Mouse (Mus musculus): ENCODE data around the gene Tmtc1.

Gene Tmtc1

GRCm38 (mm10) chr6:148234105-148234828 lies 209.9 kb downstream of the Tmtc1 start:
- no peak for DNase-seq

DNA sequence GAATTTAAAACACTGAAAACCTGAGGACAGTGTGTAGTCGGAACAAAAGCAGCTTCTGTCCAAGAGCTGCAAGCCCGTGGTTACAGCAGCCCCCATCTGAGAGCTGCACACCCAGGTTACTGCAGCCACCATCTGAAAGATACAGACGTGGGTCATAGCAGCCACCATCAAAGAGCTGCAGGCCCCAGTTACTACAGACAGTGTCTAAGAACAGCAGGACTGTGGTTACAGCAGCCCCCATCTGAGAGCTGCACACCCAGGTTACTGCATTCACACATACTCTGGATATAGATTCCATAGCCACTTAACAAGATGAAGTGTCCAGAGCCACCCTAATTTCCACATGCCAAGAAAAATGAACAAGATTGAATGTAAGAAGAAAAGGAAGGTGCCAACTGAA lies 216.6 kb downstream of the Tmtc1 start:
- DNase-seq, result no peak

- no peak for DNase-seq
These were observed 221.5 kb downstream of the Tmtc1 start for GRCm38 (mm10) chr6:148222686-148223085.

DNA sequence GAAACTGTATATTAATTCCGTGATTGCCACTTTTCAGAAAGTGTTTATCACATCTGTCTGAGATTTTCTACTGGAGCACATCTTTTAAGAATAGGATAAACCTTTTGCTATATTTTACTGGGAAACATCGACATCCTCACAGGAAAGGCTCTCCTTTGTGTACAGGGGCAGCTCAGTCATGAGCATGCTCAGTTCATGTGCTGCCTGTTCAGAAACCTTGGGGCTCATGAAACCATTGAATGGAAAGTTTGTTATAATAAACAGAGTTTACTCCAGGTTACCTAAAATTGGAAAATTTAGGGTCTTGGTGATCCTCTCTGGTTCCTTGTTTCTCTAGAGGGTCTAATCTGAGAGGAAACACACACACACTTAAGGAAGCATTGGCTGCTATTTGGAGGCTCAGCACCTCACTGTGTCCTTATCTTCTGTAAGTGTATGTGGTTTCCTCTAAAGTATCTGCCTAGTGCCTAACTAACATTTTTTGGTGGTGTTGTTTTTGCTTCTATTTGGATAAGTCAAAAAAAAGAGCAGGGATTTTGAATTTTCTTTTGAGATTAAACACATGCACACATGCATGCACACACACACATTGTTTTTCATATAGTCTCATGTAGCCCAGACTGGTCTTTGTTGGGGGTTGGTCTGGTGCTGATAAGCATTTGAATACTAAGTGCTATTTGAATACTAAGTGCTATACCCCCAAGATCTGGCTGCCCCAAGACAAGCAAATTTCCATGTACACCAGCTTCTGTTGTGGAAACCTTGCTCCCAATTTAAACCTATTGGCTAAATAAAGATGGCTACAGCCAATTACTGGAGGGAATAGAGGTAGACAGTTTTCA lies 225.7 kb downstream of the Tmtc1 start:
- DNase-seq, result no peak

DNA sequence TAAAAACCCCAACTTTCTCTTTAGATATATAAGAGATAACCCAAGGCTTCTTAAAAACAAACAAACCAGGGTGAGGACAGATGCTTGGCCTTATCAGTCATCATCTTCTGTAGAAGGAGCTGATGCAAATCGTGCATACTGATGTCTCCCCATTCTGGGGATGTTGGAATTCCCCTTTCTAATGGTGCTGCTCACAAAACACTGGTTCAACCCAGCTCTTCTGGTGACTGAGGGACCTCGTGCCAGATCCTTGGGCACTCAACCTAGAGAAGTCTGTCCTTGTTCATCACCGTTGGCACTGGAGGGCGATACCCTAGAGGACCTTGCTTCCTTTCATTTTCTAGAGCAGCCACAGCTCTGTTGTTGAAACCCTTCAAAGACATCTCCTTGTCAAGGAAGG lies 227.4 kb downstream of the Tmtc1 start:
- no peak for DNase-seq

DNA sequence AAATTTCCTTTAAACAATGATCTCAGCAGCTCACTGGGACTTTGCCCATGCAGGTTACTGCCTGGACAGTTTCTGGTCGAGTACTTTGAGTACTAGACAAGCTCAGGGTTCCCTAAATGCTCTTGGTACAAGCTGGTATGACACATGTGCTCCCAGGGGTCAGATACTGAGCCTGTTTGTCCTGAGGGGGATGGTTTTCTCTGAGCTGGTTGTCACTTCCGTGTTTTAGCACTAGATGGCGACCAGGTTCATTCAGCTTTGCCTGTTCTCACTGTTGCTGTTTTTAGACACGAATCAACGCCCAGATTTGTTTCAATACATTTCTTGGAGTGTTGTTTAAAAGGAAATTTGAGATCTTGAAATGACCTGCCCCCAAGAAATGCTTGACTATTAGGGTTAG lies 229.4 kb downstream of the Tmtc1 start:
- DNase-seq, result peak; percentile 63

GRCm38 (mm10) chr6:148211897-148212680 lies 232.1 kb downstream of the Tmtc1 start, which contains the start of gene Ergic2:
Ergic2 (minus strand) TSS chr6:148212374.
- DNase-seq, result peak; percentile 90

GRCm38 (mm10) chr6:148211391-148211876 lies 232.8 kb downstream of the Tmtc1 start:
- no peak for DNase-seq

GRCm38 (mm10) chr6:148207522-148207921 lies 236.7 kb downstream of the Tmtc1 start:
- no peak for DNase-seq

DNA sequence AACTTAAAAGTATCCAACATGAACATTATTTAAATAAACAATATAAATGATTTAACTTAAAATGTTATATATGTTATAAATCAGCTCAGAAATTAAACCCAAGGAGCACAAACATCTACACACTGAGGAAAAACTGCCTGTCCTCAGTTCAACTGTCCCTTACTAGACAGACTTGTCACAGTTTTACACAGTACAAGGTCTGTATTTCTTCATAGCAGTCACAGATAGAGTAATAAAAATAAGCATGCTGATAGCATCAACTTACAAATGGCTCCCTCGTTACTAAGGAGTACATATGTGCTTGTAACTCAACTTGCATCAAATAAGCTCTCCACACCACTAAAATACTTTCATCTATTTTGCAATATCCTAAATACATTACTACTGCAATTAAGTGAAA lies 239.1 kb downstream of the Tmtc1 start:
- no peak for DNase-seq

- DNase-seq, result no peak
These were observed 244.5 kb downstream of the Tmtc1 start for GRCm38 (mm10) chr6:148199729-148200128.

GRCm38 (mm10) chr6:148199177-148199576 lies 245.0 kb downstream of the Tmtc1 start:
- DNase-seq, result no peak

GRCm38 (mm10) chr6:148193972-148194701 lies 250.1 kb downstream of the Tmtc1 start:
- no peak for DNase-seq

GRCm38 (mm10) chr6:148185694-148186093 lies 258.5 kb downstream of the Tmtc1 start:
- DNase-seq, result no peak
